Mouse (Mus musculus): ENCODE data around the gene Ssr2. TPM values are rescaled to one million over a fixed set of nuclear protein-coding genes. Genes with fewer than 3 reads are reported as not detected.

Gene Ssr2
- total RNA-seq, 2 experiments from 2014 or later = 40.4 to 44.2 TPM

DNA sequence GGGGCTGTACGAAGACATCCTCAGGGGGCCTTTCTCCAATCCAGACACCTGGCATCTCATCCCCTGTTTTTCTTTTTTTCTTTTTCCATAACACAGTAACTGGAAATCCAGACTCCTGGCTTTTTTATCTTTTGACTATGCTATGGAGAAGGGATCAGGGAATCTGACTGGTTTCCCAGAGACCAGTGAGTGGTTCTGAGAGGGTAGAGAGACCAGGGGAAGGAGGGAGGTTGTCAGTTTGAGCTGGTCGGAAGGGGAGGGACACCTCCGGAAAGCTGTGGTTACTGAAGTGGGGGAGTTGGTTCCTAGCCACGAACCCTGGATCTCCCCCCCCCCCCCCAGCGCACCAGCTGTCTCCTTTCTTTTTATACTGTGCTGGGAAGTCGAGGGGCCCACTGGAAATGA, 47.3 kb downstream of the Ssr2 start:
- DNase-seq (ENCODE audit: low spot score) = no peak

DNA sequence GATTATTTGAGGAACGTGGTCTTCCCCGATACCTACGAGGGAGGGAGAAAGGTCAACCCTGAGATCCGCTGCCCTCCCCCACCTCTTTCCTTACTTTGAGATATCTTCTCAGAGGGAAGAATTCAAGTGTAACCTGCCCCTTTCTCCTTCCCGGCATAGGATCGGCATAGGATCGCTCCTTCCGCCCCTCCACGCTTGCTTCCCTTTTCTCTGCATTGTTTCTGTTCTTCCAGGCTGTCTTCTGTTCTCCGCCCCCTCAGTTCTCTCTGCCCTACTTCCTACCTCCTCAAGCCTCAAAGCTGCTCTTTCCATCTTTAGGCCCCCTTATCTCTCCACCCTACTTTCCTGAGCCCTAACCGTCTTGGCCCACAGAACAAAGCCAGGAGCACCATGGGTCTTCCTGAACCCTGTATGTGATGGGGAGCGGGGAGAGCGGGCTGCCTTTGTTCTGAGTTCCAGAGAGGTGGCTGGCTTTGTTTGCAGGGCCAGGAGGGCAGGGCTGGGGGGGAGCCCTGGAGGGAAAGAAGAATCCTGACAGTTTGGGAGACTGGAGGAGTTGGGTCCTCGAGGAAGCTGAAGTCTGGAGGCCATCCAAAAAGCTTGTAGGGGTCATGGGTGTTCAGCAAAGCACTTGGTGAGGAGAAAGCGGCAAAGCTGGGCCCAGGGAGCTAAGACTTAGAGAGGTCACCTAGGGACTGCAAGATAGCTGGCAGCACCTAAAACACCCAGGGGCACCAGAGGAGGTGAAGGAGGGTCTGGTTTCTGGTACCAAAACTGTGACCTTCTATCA, 47.9 kb downstream of the Ssr2 start:
- DNase-seq (ENCODE audit: low spot score) = no peak

DNA sequence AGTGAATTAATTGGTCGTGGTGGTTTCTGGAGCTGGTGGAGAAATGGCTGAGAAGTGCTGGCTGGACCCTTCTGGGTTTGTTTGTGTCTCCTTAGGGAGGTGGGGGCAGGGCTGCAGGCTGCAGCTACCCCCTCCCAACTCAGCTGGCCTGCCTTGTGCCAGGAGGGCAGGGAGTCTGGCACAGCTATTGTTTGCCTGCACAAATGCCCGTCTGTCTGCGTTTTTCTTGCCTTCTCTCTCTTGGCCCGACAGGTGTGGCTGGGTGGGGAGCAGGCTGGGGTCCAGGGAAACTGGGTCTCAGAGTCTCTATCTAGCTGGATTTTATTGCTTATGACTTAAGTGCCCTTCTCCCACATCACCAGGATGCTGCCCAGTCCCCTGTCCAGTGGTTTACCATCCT, 48.6 kb downstream of the Ssr2 start:
- DNase-seq (ENCODE audit: low spot score) = no peak

DNA sequence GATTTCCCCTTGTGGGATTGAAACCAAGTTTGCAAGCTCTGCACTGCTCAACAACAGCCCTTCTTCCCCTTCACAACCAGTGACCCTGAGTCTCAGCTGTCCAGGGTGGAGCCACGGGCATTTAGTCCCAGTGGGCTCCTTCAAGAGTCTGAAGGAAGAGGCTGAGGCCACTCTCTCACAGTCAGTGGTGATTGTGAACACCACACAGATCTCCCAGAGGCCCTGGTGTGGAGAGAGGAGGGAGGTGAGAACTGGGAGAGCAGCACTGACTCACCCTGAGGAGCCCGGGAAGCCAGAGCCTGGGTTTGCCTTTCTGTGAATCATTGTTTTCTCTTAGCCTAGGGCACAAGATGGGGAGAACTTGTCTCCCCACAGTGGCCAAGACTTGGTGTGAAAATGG, 49.3 kb downstream of the Ssr2 start:
- peak; percentile 52 for DNase-seq (ENCODE audit: low spot score)

DNA sequence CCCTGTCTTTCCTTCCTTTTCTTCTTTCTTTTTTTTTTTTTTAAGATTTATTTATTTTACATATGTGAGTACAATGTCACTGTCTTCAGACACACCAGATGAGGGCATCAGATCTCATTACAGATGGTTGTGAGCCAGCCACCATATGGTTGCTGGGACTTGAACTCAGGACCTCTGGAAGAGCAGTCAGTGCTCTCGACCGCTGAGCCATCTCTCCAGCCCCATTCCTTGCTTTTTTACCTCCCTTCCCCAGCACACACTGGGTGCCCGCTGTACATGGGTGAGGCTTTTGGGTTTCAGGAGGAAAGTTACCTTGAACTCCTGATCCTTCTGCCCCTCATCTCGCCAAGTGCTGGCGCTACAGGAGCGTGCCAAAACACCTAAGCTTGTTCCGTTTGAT, 49.9 kb downstream of the Ssr2 start:
- no peak for DNase-seq (ENCODE audit: low spot score)

DNA sequence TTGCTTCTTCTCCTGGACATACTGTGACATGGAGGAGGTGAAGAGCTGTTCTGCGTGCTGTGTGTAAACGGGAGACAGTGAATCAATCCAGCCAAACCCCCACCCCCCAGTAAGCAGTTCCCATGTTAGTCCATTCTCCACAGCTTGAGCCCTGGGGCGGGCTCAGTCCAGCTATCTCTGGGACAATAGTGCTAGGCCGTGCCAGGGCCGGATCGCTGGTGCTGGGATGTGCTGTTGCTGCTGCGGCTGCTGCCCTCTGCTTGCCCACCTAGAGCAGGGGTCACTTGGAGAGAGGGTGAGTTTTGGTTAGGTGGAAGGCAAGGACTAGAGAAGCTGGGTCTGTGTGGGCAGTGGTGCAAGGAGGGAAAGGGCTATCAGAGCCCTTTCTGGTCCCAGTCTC, 50.6 kb downstream of the Ssr2 start:
- DNase-seq (ENCODE audit: low spot score) = no peak

DNA sequence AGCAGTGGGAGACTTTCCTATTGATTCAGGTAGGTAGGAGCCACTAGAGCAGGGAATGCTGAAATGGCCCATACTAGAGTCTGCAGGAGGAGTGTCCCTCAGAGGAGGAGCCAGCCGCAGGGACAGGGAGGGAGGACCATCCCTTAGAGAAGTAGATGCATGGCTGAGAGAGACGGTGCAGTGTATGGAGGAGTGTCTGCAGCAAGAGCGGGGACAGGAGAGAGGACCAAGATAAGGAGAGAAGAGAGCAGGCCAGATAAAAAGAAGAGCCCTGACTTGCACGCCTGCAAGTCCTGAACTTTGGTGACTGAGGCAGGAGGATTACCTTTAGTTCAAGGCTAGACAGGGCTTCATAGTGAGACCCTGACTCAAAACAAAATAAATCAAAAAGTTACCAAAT, 51.4 kb downstream of the Ssr2 start:
- DNase-seq (ENCODE audit: low spot score) = no peak

DNA sequence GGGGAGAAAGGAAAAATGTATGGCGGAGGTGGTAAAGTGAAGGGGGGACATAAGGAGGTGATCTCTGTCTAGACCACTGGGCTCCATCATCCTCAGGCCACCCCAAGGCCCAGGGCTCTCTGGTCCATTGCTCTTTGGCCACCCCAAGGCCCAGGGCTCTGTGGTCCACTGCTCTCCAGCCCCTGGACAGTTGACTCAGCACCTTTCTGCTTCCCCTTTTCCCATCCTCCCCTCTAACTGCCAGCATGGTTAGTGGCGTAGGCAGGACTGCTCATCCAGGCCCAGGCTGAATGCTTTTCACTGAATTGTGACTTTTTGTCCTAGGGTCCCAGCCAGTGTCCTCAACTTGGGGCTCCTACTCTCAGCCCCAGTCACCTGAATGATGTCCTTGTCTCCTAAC, 51.9 kb downstream of the Ssr2 start:
- DNase-seq (ENCODE audit: low spot score) = no peak

DNA sequence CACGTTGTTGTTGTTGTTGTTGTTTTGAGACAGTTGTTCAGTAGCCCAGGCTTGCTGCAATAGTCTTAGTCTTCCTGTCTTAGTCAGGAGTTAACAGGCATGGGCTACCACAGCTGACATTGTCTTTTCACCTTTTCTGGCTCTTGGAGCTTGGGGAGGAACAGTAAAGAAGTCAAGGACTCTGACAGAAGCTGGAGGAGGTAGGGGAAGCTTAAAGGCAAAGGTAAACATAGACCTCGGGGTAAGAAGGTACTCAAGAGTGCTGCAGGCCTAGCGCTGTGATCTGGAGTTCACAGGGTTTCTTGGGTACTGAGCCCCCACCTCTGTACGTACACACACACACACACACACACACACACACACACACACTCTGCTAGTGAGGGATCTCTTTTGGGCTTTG, 53.1 kb downstream of the Ssr2 start:
- no peak for DNase-seq (ENCODE audit: low spot score)

DNA sequence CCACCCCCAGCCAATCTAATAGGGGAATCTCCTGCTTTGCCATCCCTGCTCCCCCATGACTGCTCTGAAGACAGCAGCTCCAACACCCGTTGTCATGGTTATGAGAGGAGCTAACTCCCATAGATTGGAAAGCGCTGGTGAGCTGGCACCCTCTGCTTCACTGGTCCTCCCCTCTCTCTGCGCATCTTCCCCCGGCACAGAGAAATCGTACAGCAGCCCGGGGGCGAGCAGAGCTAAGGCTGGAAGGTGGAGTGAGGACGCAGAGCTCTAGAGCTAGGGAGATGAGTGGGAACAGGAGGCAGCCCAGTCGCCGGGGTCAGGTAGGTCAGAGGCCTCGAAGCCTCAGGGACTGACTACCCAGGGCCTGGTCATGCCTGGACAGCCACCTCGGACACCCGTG, 53.6 kb downstream of the Ssr2 start:
- DNase-seq (ENCODE audit: low spot score) = no peak

DNA sequence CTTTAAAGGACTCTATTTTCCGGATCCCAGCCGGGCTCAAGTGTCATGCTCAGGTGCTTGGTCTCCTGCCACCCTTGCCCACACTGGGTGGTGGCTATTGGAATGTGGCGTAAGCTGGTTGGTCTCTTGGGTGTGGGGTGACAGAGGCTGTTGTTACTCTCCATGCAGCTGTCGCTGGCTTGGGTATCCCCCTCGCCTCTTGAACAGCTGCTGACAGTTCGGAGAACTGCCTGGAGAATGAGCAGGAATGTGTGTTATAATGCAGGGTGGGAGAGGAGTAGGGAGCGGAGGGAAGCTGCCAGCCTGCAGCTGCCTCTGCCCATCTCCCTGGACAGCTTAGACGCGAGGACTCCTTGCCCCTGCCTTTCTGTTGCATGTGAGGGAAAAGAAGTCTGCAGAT, 54.3 kb downstream of the Ssr2 start:
- DNase-seq (ENCODE audit: low spot score) = no peak

DNA sequence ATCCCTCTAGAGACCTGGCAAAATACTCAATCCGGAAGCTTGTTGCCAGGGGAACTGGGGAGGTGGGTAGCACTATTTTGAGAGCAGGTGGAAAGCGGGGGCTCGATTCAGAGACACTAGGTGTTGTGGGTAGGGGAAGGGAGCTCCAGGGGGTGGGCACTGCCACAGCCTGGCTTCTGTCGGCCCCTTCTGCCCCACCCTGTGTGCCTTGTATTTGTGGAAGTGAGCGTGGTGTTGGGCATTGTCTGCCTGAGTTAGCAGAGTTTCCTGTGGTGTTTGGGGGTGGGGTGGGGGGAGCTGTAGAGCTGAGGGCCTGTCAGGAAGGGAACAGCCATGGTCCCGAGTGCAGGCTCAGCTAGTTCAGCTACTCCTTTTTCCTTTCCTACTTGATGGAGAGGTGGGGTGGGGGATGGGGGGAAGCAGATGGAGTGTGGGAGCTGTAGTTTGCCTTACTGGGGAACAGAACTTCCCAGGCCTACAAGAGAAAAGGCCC, 55.2 kb downstream of the Ssr2 start:
- DNase-seq (ENCODE audit: low spot score) = no peak

DNA sequence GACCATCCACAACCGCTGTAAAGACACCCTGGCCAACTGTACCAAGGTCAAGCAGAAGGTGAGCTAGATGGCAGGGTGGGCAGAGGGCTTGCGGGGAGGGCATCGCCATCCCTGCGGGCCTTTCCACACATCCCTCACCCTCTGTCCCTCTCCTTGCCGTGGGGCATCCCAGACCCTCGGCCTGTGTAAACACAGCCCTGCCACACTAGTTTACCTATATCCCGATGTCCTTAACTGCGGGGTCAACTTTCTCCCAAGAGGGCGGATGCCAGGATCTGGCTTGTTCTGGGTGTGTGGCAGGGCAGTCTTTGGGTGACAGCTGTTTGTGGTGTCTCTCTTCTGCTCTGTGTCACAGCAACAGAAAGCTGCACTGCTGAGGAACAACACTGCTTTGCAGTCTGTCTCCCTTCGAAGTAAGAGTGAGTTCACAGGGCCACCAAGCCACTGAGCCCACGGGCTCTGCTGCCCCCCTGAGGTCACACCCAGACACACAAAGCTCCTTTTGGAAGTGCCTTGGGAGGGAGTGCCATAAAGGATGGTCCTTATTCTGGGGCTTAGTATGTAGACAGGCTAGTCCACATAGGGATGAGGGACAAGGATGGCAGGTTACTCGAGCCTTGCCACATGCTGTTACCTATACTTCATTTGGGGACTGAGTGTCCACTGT, 56.4 kb downstream of the Ssr2 start:
- DNase-seq (ENCODE audit: low spot score) = peak; percentile 44

DNA sequence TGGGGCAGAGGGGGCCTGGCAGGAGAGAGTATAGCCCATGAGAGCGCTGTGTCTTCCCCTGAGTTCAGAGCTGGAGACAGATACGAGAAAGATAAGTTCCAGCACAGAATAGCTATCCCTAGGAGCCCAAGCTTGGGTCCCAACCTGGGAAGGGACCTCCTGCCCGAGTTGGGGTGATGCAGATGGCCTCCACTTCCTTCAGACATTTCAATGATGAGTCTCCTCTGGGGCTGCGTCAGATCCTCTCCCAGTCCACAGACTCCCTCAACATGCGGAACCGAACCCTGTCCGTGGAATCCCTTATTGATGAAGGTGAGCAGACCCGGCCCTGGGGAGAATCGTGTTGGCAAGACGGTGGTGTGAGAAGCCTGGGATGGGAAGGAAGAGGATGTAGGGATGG, 57.4 kb downstream of the Ssr2 start:
- no peak for DNase-seq (ENCODE audit: low spot score)

DNA sequence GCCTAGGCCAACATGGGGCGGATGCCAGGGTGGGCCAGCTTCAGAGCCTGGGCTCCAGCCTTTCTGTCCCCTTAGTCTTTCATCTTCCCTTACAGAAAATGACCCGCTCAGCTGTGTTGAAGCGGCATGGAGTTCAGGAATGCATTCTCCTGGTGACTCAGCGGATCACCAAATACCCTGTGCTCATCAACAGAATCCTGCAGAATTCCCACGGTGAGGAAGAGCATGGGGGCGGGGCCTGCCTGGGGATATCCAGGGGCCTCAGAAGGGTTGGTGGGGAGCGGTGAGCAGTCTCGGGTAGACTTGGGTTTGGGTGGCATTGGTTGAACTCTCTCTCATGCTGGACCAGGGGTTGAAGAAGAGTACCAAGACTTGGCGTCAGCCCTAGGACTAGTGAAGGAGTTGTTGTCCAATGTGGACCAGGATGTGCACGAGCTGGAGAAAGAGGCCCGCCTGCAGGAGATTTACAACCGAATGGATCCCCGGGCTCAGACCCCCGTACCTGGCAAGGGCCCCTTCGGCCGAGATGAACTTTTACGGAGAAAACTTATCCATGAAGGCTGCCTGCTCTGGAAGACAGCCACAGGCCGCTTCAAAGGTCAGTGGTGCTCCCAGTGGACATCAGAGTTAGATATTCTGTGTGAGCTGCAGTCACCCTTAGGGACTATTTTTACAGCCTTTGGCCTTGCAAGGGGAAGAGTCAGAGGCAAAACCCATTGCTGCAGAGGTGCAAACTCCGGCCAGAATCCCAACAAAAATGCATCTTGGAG, 60.0 kb downstream of the Ssr2 start:
- no peak for DNase-seq (ENCODE audit: low spot score)

DNA sequence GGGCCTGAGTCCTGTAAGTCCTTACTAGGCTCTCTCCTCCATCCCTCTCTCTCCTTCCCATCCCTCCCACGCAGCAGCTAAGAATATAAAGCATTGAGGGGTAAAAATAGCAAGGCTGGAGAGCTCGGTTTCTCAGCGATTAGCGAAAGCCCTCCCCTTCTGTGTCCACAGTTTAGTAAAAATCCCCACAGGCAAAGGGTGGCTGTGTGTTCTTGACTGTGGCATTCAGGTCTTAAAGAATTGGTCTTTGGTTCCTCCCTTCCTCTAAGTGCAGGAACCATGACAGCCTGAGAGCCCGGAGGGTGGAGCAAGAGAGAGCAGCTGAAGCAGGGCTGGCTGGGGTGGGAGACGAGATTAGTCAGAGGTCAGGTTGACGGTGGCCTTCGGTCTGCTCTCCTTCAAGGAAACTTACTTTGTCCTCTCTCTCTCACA, 60.9 kb downstream of the Ssr2 start:
- no peak for DNase-seq (ENCODE audit: low spot score)

DNA sequence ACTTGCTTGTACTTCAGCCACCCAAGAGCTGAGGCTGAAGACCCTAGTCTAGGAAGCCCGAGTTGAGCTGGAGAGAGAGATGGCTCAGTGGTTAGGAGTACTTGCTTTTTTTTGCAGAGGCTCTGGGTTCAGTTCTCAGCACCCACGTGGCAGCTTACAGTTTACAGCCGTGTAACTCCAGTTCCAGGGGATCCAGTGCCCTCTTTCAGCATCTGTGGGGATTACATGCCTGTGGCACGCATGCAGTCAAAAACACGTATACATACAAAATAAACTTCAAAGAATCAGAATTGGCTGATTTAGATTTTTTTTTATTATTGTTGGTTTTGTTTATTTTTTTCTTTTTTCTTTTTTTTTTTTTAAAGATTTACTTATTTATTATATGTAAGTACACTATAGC, 61.5 kb downstream of the Ssr2 start:
- no peak for DNase-seq (ENCODE audit: low spot score)

Small RNA genes within 50 kb of the gene (microRNA-seq; reads per million reads assigned to microRNA genes)
- not detected for gene Mir1905

Other genes with a start within 250 kb of the Ssr2 start
- 1 to 10 TPM; 3.1 to 3.9 TPM for gene Tmem79, start 239.7 kb upstream of the Ssr2 start, total RNA-seq (2021)
- gene Smg5, start 239.6 kb upstream of the Ssr2 start, total RNA-seq (2021) = 10 to 100 TPM; 37.5 to 48.1 TPM
- gene Paqr6, start 211.3 kb upstream of the Ssr2 start, total RNA-seq (2021) = under 1 TPM; 0.50 to 0.75 TPM
- not detected for gene Bglap3, start 203.1 kb upstream of the Ssr2 start, total RNA-seq (2021)
- gene Bglap2, start 197.2 kb upstream of the Ssr2 start, total RNA-seq (2021) = not detected
- gene Bglap, start 191.4 kb upstream of the Ssr2 start, total RNA-seq (2021) = not detected
- gene Pmf1, start 165.5 kb upstream of the Ssr2 start, total RNA-seq (2021) = 10 to 100 TPM; 16.9 to 17.4 TPM
- 10 to 100 TPM; 18.4 to 19.1 TPM for gene Slc25a44, start 150.7 kb upstream of the Ssr2 start, total RNA-seq (2021)
- 1 to 10 TPM; 1.4 to 2.0 TPM for gene Sema4a, start 114.7 kb upstream of the Ssr2 start, total RNA-seq (2021)
- gene Lmna, start 65.9 kb upstream of the Ssr2 start, total RNA-seq (2021) = 10 to 100 TPM; 68.3 to 89.6 TPM
- under 1 TPM; 0.17 to 0.18 TPM for gene Mex3a, start 43.5 kb upstream of the Ssr2 start, total RNA-seq (2021)
- gene Rab25, start 27.6 kb upstream of the Ssr2 start, total RNA-seq (2021) = not detected
- 10 to 100 TPM; 90.8 to 95.9 TPM for gene Lamtor2, start 22.8 kb upstream of the Ssr2 start, total RNA-seq (2021)
- 10 to 100 TPM; 86.3 to 89.9 TPM for gene Ubqln4, start 22.1 kb upstream of the Ssr2 start, total RNA-seq (2021)
- gene Arhgef2, start 30.1 kb downstream of the Ssr2 start, total RNA-seq (2021) = 10 to 100 TPM; 11.5 to 20.0 TPM
- not detected for gene Rxfp4, start 77.3 kb downstream of the Ssr2 start, total RNA-seq (2021)
- 10 to 100 TPM; 18.7 to 23.4 TPM for gene Khdc4, start 109.9 kb downstream of the Ssr2 start, total RNA-seq (2021)
- gene Rit1, start 141.0 kb downstream of the Ssr2 start, total RNA-seq (2021) = 10 to 100 TPM; 18.0 to 22.4 TPM
- 1 to 10 TPM; 3.7 to 4.6 TPM for gene Syt11, start 199.3 kb downstream of the Ssr2 start, total RNA-seq (2021)